Mouse (Mus musculus) cerebellum, adult (tissue): ENCODE data around the gene Ddx50.

Experiments
- ATAC-seq: cut with Nextera tagmentation; 2 replicates; pipeline ENCODE4 v1.9.2; 2017; ENCODE audit warnings: mild to moderate bottlenecking, moderate library complexity, mixed read lengths; ENCODE audit not compliant: insufficient number of reproducible peaks, low FRiP score, low TSS enrichment

The Ddx50 gene

DNA sequence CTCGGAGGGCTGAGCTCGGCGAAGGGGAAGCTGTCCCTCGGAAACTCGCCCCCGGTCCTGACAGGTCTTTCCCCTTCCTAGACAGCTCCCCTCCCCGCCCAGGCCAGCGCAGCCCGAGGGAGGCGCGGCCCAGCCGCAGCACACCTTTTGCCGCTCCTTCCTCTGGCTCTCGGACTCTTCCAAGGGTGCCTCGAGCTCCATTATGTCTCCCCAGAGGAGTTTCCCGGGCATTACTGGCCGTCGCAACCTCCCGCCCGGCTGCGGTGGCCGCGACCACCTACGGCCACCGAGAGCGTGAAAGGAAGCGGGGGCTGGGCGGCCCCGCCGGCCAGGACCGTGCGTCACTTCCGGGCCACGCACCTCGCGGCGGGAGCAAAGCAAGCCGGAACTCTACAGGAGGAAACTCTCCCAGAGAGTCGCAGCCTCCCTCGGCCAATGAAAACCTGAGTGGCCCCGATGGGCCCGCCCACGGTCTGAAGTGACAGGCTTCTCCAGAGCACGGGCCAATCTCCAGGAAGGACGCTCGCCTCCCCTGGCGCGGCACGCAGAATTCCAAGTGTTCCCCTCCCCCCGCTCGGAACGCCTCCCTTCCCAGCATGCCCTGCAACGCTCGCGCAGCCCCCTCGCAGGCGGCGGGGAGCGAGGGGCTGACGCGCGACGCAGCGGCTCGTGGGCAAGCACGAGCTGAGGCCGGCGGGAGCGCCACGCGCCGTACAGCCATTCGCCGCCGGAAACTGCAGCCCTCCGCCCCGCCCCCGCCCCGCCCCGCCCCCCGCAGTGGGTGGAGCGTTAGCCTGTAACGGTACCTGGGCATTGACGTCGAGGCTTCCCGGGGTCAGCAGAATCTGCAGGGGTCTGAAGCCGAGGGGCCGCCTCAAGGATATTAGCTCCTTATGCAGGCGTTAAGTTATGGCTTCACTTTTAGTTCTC is at the start of gene Ddx50:
TSS of gene Ddx50 (minus strand) at position 338 of the 930 bp plus-strand sequence.
- ATAC-seq = peak; percentile 99

DNA sequence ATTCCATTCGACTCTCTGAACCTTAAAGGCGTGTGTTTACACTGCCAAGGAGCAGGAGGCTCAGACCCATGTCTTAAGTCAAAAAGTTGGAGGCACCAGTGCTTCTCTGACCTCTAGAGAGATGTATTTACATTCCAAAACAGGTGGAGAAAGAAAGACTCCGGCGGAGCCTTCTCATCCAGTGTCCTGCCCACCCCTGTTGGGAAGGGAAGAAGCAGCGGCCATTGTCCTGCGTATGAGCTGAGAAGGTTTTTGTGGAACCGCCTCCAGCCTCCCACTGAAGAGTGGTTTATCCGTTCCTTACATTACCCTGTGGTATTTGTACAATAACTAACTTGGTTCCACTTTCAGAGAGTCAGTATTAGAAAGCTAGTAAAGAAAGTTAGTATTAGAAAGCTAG is 41.8 kb upstream of the Ddx50 start:
- no peak for ATAC-seq

DNA sequence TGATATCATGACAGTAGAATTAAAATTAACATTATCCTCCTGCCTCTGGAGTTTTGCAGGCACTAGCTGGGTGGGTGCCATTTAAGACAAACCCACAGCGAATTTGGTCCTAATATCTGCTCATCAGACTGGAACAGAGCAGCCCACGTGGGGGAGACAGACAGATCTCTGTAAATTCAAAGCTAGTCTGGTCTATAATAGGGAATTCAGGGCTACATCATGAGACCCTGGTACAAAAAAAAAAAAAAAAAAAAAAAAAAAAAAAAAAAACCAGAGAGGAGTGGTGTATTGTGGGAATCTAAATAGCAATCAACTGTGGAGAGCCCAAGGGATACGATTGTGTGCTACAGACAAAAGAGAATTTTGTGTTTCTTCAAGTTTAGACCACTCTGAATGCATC is 41.2 kb upstream of the Ddx50 start:
- ATAC-seq = no peak

DNA sequence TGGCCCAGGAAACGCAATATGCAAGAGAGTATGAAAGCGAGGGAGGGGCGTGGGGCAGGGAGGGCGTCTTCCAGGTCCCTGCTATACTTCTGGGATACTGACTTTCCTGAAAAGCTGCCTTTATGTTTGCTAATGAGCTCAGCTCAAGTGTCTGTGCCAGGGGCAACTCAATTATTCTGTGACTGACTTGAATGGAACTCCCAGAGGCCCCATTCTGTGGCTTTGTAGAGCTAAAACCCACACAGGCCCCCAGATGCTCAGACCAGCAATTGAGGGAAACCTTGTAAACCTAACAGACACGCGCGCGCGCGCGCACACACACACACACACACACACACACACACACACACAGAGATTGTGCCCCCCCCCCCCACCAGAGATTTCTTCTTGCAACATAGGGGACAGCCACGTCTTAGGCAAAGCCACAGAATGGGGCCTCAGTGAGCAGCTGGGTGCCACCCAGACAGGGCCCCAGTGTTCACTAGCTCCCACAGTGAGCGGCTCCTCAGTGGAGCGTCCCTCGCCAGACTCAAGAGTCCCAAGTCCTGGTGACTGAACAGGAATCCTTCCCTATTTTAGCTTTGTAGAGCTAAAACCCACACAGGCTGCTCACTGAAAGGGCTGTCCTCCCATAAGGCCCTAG is 36.1 kb upstream of the Ddx50 start:
- no peak for ATAC-seq

DNA sequence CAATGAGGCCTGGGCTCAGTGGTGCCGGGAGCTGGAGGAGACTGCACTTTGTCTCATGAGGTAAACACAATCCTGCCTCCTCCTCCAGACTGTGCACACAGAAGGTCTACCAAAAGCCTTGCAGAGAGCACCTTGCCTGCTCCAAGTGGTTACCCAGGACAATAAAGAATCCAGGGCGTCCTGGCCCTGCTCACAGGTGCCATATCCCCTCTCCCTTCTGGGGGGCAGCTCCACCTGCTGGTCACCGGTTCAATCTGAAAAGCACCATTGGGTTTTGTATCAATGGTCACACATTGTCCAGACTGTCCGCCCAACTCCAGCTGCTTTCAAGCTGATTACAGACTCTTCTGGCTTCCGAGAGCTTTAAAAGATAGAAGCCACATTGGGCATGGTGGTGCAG is 32.0 kb upstream of the Ddx50 start:
- ATAC-seq = no peak

DNA sequence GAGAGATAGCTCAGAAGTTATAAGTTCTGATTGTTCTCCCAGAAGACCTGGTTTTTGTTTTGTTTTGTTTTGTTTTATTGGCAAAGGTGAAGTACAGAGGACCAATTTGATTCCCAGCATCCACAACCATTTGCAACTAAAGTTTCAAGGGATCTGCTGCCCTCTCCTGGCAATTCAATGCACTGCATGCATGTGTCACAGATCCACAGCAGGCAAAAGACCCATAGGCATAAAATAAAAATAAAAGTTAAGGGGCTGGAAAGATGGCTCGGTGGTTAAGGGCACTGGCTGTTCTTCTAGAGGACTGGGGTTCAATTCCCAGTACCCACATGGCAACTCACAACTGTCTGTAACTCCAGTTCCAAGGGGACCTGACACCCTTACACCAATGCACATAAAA is 28.8 kb upstream of the Ddx50 start:
- no peak for ATAC-seq

DNA sequence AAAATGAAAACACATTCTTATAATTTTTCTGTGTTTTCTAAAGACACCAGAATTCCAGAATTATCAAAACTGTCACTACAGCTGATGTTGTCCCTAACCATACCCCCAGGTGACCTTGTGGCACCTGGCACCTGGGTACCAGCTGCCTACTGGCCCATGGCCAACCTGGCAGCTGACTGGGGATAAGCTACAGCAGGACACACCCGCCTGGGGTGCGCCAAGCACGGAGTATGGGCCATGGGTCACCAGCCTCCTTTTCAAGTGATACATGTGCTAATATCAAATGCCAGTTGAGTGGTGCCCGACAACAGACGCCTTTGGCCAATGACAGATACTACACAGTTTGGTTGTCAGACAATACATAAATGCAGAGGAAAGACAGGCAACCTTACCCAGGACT is 26.3 kb upstream of the Ddx50 start:
- no peak for ATAC-seq

DNA sequence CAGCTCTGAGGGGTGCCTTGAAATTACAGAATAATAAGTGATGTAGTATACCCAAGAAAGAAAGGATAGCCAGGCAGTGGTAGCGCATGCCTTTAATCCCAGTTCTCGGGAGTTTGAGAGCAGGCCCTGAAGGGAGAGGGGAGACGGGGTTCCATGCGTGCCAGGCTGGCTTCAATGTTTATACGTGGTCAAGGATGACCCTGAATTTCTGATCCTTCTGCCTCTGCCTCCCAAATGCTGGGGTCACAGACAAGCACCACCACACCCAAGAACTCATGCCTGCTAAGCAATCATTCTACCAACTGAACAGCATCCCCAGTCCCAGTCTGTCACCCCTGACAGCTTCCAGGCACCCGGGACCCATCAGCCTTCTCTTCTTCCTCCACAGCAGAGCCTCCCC is 25.2 kb upstream of the Ddx50 start:
- ATAC-seq = no peak

DNA sequence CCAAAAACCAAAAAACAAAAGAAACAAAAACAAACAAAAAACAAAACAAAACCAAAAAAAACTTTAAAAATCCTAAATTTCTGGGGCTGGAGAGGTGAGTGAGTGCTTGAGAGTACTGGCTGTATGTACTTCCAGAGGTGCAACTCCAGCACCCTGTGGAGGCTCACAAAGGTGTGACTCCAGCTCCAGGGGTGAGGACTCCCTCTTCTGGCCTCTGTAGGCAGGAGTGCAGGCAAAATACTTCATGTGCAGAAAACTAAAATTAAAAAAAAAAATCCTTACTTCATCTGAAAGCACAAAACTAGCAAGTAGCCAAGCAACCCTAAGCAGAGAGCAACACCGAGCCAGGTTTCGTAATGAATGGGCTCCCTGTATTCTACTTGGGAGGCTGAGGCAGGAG is 21.3 kb upstream of the Ddx50 start:
- ATAC-seq = no peak

DNA sequence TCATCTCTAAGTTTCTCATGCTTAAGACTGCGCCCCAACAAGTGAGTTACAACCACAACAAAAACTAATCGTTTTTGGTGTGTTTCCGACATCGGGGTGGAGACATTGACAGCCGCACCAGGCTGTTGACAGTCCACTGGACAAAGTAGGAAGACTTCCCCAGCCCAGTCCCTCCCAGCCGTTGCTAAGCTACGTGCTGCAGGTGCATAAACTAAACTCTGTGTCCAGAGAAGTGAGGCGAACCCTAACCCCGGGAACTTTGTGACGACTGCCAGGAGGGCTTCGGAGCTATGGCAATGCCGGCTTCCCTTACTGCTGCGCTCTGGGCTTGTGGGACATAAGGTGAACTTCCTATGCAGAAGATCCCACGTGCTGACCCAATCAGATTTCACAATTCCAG is 18.2 kb upstream of the Ddx50 start:
- ATAC-seq = no peak

DNA sequence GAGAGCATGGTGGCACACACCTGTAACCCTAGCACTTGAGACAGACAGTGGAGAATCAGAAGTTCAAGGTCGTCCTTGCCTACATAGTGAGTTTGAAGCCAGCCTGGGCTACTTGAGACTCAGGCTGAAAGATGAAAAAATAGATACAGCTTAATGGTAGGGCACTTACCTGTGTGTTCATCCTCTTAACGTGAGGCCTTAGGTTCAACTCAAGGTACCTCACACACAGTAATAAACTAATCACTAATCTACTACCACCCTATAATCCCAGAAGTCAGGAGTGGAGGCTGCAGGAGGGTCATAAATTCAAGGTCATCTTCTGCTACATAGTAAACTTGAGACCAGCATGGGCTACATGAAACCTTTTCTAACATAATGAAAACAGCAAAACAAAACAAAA is 17.4 kb upstream of the Ddx50 start:
- no peak for ATAC-seq

DNA sequence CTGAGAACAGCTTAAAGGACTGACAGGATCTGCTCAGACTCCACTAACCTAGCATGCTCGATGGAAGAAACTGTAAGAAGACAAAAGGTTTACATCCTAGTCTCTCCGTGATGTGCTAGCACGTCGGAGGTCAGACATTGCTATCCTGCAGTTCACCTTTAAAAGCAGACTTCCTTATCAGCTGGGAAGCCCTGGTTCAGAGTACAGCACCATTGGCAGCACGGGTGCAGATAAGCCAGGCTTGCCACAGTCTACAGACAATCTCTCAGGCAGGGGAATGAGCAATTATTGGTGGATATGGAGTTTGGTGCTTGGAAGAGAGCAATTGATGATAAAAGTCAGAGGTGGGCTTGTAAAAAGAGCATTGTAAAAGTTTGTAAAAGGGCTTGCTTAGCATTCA is 17.0 kb upstream of the Ddx50 start:
- no peak for ATAC-seq

DNA sequence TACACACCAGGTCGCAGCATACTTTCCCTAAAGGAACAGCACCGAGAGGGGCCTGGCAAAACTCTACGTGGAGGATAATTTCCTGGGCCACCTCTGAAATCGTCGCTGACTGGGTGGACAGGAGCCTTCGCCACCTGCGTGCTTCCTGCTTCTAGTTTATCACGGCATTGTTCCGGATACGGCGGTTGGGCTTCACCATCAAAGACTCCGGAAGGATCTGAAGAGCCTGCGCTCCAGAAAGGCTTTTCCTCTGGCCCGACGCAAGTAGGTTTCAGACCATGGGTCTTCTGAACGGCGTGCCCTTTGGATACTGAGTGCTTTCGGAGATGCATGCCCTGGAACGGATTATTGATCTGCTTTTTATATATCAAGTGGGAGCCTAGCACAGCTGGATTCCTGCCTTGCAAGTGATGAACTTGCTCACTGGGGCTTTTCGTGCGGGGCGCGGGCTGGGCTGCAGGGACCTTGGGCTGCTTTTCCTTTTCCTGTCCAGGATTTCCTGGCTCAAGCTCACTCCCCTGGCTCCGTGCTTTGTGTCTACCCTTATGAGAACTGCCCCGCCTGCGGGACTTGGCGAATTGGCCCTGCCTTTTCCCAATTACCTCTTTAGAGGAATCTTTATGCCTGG is 14.1 kb upstream of the Ddx50 start:
- ATAC-seq = no peak

DNA sequence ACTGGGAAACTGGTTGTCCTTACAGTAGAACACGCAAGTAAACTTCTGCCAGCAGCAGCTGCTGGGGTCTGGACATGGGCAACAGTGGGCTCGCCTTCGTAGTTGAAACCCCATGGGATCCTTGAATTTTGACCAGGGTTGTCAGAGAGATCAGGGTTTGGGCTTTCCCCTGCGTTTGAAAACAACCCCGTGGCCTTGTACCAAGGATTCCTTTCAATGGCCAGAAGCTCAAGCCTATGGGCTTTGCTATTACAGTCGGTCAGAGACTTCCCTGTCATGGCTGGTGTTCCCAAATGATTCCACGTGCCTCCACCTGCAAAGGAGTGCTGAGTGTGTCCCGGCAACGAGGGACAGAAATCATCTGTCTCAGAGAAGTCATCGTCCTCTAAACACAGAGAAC is 13.2 kb upstream of the Ddx50 start:
- ATAC-seq = no peak

DNA sequence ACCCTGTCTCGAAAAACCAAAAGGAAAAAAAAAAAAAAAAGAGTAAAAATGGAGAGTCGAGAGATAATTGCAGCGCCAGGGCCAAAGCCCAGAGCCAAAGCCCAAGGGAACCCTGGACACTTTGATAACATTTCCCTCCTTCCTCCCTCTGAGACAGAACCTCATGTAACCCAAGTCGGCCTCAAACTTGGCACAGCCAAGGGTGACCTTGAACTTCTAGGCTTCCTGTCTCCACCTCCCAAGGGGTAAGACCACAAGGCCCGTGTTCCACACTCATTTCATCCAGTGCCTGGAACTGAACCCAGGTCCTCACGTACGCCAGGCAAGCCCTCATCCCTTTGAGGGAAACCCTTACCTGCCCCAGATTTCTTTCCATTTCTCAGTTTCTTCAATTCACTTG is 5.7 kb upstream of the Ddx50 start:
- ATAC-seq = no peak

DNA sequence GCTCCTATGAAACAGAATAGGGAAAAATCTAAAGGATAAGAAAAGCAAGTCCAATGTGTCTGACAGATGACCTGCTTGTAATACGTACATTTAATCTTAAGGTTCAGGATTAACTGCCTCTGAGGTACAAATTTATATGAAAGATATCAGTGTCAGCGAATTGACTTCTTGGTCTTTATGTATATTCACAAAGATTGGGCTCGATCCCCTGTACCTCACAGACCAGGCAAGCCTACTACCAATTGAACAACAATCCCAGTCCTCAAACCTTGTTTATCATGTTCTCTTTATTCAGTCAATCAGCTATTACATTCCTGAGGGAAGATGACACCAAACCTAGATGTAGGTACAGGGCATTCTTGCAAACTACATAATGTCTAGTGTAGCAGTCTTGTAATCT is 943 bp upstream of the Ddx50 start:
- no peak for ATAC-seq

DNA sequence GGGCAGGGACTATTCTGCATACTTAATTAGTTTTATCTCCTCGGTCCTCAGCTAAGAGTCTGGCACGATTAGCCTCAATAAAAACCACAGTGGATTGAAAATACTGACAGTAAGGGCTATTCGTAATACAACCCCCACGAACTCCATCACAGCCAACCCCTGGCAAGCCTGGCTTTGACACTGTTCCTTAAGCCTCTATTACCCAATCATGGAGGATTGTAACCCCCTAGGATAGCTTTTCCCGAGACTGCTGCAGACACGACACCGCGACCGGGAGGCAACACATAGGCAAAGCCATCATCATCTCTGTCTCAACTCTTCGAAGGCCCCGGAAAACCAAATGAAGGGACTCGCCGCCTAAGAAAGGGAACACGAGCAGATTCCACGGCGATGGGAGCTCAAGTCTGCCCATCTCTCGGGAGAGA is 648 bp downstream of the Ddx50 start:
- ATAC-seq = no peak

DNA sequence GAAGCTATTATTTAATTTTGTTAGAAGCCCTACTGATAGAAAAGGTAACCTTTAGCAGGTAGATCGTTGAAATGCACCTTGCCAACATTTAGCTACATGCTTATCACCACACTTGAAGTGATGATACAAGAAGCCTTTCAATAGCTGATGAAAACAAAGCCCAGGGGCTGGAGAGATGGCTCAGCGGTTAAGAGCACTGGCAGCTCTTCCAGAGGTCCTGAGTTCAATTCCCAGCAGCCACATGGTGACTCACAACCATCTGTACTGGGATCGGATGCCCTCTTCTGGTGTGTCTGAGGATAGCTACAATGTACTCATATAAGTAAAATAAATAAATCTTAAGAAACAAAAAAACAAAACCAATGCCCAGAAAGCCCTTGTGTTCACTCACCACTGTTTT is 46.9 kb downstream of the Ddx50 start:
- no peak for ATAC-seq

DNA sequence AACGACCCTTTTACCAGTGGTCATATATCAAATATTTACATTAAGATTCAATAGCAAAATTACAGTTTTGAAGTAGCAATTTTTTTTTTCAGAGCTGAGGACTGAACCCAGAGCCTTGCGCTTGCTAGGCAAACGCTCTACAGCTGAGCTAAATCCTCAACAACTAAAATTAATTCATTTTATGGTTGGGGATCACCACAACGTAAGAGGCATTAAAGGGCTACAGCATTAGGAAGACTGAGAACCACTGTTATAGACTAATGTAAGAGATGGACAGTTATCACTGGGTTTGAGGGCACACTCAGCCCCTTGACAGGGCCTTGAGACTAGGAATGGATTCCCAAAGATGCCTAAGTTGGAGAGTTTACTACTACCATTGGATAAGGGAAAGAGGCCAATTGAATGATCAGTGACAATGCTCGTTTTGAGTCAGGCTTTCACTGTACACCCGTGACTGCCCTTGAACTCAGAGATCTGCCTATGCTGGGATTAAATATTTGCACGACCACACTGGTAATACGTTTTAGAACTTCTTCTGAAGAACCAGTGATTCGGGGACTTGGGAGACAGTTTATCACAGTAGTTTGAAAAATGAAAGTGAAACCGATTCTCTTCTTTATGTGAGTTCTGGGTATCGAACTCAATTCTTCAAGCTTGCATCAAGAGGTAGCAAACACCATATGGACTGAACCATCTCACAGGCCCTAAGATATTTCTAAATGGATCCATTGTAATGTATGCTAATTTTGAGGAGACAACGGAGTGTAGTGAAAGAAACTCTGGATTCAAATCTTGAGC is 47.6 kb downstream of the Ddx50 start:
- no peak for ATAC-seq

DNA sequence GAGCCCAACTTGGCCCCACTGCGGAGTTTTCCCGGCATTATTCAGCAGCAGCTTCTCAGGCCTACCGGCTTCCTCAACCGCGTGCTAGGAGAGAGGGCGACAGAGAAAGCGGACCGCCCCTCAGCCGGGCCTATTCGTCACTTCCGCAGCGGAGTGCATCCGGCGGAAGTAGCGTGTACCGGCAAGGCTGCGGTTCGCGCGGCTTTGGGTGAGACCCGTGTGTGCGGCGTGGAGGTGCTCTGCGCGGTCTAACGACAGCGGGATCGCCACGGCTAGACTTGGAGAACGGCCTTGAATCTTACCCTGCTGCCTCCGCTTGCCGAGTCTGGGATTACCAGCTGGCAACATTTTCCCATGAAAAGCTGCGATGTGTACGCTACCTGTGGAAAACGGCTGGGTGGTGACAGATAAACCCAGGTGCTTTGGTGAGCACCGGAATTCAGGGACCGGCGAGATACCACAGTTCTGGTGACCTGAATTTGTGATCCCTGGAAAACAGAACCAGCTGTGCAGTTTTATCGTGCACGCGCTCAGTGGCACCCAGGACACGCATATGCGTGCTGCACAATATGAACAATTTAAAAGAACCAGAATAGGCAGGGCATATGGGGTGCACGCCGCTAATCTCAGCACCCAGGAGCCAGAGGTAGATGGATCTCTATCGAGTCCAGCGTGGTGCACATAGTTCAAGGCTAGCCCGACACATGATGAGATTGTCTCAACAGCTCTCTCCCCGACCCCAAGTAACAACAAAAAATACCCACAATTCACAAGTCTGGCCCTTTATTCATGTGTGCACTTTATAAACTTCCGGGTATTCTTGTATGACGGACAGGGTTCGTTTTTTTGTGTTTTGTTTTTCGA is 48.6 kb downstream of the Ddx50 start, which contains the start of gene Ddx21:
TSS of gene Ddx21 (minus strand) at position 105 of the 864 bp plus-strand sequence.
- peak; percentile 98 for ATAC-seq
